Mouse (Mus musculus): ENCODE measurements around the gene Srcin1. TPM values are rescaled to one million over a fixed set of nuclear protein-coding genes. Genes with fewer than 3 reads are reported as not detected.

Gene Srcin1
- polyA plus RNA-seq, 1 experiment from 2014 or later: 0.33 TPM

DNA sequence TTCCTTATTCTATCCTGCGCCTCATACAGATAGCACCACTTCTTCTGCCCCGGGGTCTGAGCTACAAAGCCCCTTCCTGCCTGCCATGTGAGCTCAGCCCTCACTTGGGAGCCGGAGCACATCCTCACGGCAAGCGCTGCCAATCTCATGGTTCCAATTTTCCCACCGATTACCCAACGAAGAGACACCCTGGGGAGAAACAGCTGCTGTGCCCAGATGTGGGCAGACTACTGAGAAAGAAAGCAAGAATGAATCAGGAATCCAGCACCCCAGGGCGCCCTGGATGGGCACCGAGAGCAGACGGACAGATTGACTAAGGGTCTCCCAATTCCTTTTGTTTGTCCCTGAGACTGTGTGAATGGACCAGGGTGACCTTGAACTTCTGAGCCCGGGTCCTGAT, 8.5 kb downstream of the Srcin1 start:
- 25% methylated on average over 11 of the region's 11 CpGs for WGBS
- H3K27ac ChIP-seq: no peak overlapping the region
- peaks cover 35% of the 10 kb centered on the region for H3K4me1 ChIP-seq
- peaks cover 37% of the 10 kb centered on the region for H3K27me3 ChIP-seq (replicated peaks)
- no peak overlapping the region for H3K4me3 ChIP-seq (replicated peaks)
- no peaks in the 10 kb centered on the region for H3K9me3 ChIP-seq
- H3K9ac ChIP-seq: no peak overlapping the region
- H3K4me2 ChIP-seq: no peak overlapping the region
- H3K36me3 ChIP-seq: no peaks in the 10 kb centered on the region
- ATAC-seq (ENCODE audit: insufficient read depth, low FRiP score, low read depth): no peak

DNA sequence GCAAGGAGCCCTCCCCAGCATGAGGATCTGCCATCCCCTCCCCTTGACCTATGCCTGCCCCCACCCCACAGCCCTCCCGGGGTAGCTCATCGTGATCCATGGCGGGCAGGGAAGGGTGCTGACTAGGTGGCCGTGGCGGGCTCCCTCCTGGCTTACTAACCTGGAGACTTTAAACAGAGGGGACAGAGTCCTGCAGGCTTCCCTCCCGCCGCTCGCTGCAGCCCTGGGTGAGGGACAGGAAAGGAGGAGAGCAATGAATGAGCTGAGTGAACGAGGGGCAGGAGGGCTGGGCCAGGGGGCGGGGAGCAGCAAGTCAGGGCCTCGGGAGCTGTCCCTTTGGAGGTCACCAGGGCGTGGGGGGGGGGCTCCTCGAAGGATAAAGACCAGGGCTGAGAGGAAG, 9.4 kb downstream of the Srcin1 start:
- Histone ChIP-seq H3K9ac (no peak overlapping the region), H3K4me3 (replicated peaks) (no peak overlapping the region), H3K27me3 (replicated peaks) (peaks cover 30% of the 10 kb centered on the region), H3K27ac (no peak overlapping the region), H3K36me3 (no peaks in the 10 kb centered on the region), H3K9me3 (no peaks in the 10 kb centered on the region), H3K4me2 (no peak overlapping the region), H3K4me1 (peaks cover 35% of the 10 kb centered on the region)
- no peak for ATAC-seq (ENCODE audit: insufficient read depth, low FRiP score, low read depth)
- 8% methylated on average over 11 of the region's 13 CpGs for WGBS

DNA sequence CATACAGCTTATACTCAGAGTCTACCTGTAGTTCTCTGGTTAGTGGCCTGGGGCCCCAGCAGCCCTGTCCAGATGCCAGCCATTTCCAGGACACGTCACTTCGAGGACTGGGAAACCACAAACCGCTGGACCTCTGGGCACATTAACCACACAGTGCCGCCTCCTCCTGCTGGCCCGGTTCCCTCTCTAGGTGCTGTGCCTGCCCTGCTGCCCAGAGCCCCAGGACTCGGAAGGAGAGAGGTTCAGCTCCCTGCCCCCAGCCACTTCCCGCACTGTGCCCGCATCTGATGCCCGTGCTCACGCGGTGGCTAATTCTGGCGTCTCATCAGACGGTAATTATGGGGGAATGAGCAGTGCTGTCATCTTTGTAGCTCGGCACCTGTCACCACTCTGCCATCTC, 12.3 kb downstream of the Srcin1 start:
- Histone ChIP-seq H3K4me3 (replicated peaks) (no peak overlapping the region), H3K4me1 (peaks cover 14% of the 10 kb centered on the region; the same call in 1 of the 2 replicates), H3K27ac (no peak overlapping the region), H3K9me3 (no peaks in the 10 kb centered on the region), H3K27me3 (replicated peaks) (peaks cover 30% of the 10 kb centered on the region), H3K36me3 (no peaks in the 10 kb centered on the region), H3K4me2 (no peak overlapping the region), H3K9ac (no peak overlapping the region)
- no peak for ATAC-seq (ENCODE audit: insufficient read depth, low FRiP score, low read depth)
- WGBS: 57% methylated on average over 14 of the region's 14 CpGs

DNA sequence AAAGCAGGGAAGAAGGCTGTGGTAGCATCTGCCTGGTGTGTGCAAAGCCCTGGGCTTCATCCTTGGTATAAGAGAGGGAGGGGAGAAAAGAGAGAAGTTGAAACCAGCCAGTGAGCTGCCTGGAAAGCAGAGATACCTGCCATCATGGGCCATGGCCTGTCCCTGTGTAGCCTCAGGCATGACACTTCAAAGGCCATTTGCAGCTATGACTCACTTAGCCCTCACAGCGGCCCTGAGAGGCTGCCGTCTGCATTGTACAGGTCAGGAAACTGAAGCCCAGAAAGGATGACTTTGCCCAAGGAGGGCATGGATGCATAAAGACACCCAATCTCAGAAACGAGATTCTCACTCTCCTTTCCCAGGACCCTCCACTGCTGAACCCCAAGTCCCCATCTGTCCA, 13.4 kb downstream of the Srcin1 start:
- no peak overlapping the region for H3K27ac ChIP-seq
- H3K4me3 ChIP-seq (replicated peaks): no peak overlapping the region
- H3K36me3 ChIP-seq: no peaks in the 10 kb centered on the region
- ATAC-seq (ENCODE audit: insufficient read depth, low FRiP score, low read depth): no peak
- H3K4me1 ChIP-seq: peaks cover 10% of the 10 kb centered on the region; the same call in 1 of the 2 replicates
- no peaks in the 10 kb centered on the region for H3K9me3 ChIP-seq
- H3K9ac ChIP-seq: no peak overlapping the region
- WGBS: 41% methylated on average over 3 of the region's 3 CpGs
- H3K27me3 ChIP-seq (replicated peaks): peaks cover 30% of the 10 kb centered on the region
- H3K4me2 ChIP-seq: no peak overlapping the region

DNA sequence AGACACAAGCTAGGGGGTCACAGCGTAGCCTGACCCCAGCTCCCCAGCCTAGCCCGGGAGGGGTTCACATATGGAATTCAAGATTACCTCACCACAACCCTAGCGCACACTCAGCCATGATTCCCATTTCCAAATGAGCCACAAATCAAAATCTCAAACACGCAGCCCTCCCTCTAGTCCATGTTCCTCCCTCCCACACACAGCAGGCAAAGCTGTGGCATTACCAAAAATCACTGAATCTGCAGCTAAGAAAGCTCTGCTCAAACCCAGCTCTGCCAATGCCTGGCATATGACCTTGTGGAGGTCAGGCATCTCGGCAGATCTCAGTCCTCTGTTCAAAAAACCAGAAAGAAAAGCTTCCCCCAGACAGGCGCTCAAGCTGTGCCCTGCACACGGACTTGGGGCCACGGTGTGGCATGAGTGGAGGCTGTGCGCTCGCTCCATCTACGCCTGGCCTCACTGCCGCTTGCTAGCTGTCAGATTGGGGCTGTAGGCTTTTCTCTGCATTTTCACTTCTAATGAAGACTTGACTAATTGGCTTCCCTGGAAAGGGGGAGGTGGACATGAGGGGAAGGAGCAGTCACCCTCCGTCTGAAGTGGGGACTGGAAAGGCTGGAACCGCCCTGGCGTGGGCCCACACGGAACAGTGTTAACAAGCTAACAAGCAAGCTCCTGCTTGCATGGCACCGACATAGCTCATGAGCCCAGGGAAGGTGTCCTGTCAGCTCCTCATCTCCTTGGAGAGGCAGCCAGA, 15.6 kb downstream of the Srcin1 start:
- Histone ChIP-seq H3K27ac (no peak overlapping the region), H3K9ac (no peak overlapping the region), H3K4me2 (no peak overlapping the region), H3K27me3 (replicated peaks) (peaks cover 26% of the 10 kb centered on the region), H3K9me3 (no peaks in the 10 kb centered on the region), H3K4me1 (no peaks in the 10 kb centered on the region), H3K36me3 (no peaks in the 10 kb centered on the region), H3K4me3 (replicated peaks) (no peak overlapping the region)
- ATAC-seq (ENCODE audit: insufficient read depth, low FRiP score, low read depth): no peak
- 47% methylated on average over 17 of the region's 17 CpGs for WGBS

DNA sequence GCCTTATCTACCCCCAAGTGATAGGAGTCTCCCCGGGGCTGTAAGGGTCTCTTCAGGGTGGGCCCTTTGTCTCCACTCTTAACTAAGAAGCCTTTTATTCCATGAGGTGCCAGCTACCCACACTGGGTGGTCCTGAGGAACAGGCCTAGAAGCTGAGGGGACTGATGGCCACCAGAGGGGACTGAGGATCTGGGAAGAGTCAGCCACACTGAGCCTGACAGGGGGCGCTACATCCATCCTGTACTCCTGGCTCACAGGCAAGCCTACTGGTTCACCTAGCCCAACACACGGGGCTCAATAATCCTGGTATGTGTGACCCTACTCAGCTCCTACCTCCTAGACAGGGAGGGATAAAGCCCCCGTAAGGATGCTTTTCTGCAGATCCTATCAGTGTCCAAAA, 16.4 kb downstream of the Srcin1 start:
- H3K4me3 ChIP-seq (replicated peaks): no peak overlapping the region
- no peaks in the 10 kb centered on the region for H3K36me3 ChIP-seq
- H3K4me2 ChIP-seq: no peak overlapping the region
- no peak for ATAC-seq (ENCODE audit: insufficient read depth, low FRiP score, low read depth)
- no peak overlapping the region for H3K27ac ChIP-seq
- H3K9me3 ChIP-seq: no peaks in the 10 kb centered on the region
- WGBS: 53% methylated on average over 4 of the region's 4 CpGs
- H3K4me1 ChIP-seq: no peaks in the 10 kb centered on the region
- no peak overlapping the region for H3K9ac ChIP-seq
- H3K27me3 ChIP-seq (replicated peaks): peaks cover 17% of the 10 kb centered on the region; the same call in 1 of the 2 replicates

DNA sequence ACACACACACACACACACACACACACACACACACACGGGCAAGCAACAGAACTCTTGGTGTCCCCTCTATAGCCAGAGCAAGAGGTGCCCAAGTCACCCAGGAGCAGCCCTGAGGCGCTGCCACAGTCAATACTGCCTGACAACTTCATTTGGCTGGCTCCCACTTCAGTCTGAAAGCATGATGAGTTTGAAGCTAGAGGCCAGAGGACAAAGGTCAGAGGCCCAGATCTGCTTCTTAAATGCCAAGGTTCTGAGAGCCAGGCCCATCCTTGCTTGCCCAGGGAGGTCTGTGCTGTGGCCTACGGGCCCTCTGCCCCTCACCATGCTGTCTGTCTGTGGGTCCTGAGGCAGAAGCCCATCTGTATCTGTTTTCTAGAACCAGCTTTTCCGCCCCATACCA, 18.1 kb downstream of the Srcin1 start:
- whole genome bisulfite sequencing: 67% methylated on average over 4 of the region's 4 CpGs
- Histone ChIP-seq H3K4me2 (no peak overlapping the region), H3K27me3 (replicated peaks) (peaks cover 11% of the 10 kb centered on the region; the same call in 1 of the 2 replicates), H3K9ac (no peak overlapping the region), H3K36me3 (no peaks in the 10 kb centered on the region), H3K9me3 (no peaks in the 10 kb centered on the region), H3K27ac (no peak overlapping the region), H3K4me3 (replicated peaks) (no peak overlapping the region), H3K4me1 (no peaks in the 10 kb centered on the region)
- ATAC-seq (ENCODE audit: insufficient read depth, low FRiP score, low read depth): no peak

DNA sequence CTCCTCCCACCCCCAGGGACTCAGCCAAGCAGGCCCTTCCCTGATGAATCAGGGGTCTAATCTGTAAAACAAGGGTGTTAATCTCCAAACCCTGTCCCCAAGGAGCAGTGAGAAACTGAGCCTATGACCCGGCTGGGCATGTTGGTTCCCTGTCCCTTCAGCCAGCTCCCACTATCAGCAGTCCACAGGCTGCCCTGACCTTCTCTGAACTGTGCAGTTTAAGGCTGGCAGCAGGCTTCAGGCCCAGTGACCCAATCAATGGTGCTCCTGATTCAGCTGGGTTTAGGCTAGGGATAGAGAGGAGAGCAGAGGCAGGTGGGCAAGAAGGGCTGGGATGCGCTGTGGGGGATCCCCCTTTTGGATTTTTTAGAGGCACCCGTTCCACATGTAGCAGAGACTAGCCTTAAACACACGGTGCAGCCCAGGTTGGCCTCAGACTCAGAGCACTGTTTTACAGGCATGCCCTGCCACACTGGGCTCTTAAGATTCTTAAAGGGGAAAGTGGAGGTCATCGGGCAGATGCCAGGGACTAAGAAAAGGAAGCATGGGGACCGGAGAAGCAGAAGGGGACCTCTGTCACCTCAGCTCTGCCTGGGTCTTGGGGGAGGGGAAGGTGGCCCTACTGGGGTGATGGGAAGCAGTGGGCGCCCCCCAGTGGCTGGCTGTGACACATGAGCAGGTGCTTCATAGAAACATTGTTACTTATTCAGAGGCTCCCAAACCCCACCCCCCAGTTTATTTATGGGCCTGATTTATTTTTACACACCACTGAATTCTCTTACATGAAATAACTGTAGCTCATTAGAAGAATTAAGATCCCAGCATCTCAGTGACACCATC, 19.2 kb downstream of the Srcin1 start:
- 21% methylated on average over 7 of the region's 7 CpGs for WGBS
- Histone ChIP-seq H3K27me3 (replicated peaks) (peaks cover 11% of the 10 kb centered on the region), H3K9ac (no peak overlapping the region), H3K4me3 (replicated peaks) (no peak overlapping the region), H3K4me1 (no peaks in the 10 kb centered on the region), H3K9me3 (no peaks in the 10 kb centered on the region), H3K27ac (no peak overlapping the region), H3K4me2 (no peak overlapping the region), H3K36me3 (no peaks in the 10 kb centered on the region)
- ATAC-seq (ENCODE audit: insufficient read depth, low FRiP score, low read depth): no peak

DNA sequence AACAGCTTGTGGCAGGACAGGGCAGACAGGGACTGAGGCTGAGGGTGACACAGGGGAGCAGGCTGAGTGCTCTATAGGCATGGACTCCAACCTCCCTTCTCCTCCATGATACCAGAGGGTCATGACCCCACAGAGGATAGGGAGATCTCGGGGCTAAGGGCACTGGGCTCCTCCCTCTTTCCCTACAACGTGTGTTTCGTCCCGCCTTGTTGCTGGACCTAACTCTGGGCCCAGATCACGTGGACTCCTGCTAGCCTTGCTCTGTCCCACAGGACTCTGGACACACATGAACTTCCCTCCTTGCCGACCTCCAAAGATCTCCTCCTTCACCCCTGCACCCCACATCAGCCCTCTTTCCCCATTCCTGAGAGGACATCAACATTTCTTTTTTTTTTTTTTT, 20.8 kb downstream of the Srcin1 start:
- no peak for ATAC-seq (ENCODE audit: insufficient read depth, low FRiP score, low read depth)
- Histone ChIP-seq H3K9me3 (no peaks in the 10 kb centered on the region), H3K9ac (no peak overlapping the region), H3K4me1 (no peaks in the 10 kb centered on the region), H3K27ac (no peak overlapping the region), H3K36me3 (no peaks in the 10 kb centered on the region), H3K4me2 (no peak overlapping the region), H3K27me3 (replicated peaks) (peaks cover 25% of the 10 kb centered on the region), H3K4me3 (replicated peaks) (no peak overlapping the region)
- 46% methylated on average over 6 of the region's 6 CpGs for WGBS

DNA sequence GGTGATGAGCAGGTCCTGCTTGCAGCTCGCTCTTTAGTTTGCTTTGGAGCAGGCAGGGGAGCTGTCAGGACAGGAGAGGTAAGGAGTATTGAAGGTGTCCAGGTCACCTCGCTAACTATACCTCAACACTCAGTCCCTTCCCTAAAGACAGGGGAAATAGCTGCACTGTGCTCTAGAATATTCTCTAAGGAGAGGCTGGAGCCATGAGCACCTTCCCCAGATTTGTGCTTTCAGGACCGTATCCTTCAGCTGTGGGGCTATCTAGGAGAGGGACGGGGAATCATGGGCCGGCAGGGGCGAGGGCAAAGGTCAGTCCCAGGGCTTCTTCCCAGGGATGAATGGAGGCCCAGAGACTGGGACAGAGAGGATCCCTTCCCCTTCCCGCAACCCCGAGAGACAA, 23.8 kb downstream of the Srcin1 start:
- Histone ChIP-seq H3K4me1 (no peaks in the 10 kb centered on the region; the same call in 1 of the 2 replicates), H3K4me2 (no peak overlapping the region), H3K27ac (no peak overlapping the region), H3K4me3 (replicated peaks) (no peak overlapping the region), H3K36me3 (no peaks in the 10 kb centered on the region), H3K27me3 (replicated peaks) (peaks cover 52% of the 10 kb centered on the region), H3K9ac (no peak overlapping the region), H3K9me3 (no peaks in the 10 kb centered on the region)
- 26% methylated on average over 8 of the region's 8 CpGs for WGBS
- ATAC-seq (ENCODE audit: insufficient read depth, low FRiP score, low read depth): no peak

DNA sequence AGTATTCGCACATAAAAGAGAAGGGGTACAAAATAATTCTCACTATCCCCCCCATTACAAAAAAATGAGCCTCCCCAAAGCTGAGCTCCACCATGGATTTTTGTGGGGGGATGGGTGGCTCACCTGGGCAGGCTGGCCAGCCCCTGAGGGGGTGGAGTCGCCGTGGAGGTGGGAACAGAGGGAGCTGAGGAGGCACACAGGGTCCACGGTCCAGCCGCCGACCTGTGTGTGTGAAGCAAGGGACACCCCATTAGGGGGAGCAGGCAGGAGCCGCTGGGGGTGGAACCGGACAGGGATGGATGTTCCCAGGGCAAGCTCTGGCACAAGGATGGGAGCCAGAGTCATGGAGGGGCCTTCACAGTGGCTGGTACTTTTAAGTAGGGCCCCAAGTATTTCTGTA, 27.2 kb downstream of the Srcin1 start:
- Histone ChIP-seq H3K4me1 (peaks cover 9% of the 10 kb centered on the region), H3K9ac (no peak overlapping the region), H3K27ac (no peak overlapping the region), H3K4me2 (no peak overlapping the region), H3K27me3 (replicated peaks) (peaks cover 84% of the 10 kb centered on the region), H3K36me3 (no peaks in the 10 kb centered on the region), H3K9me3 (no peaks in the 10 kb centered on the region), H3K4me3 (replicated peaks) (no peak overlapping the region)
- WGBS: 47% methylated on average over 8 of the region's 8 CpGs
- ATAC-seq (ENCODE audit: insufficient read depth, low FRiP score, low read depth): no peak

DNA sequence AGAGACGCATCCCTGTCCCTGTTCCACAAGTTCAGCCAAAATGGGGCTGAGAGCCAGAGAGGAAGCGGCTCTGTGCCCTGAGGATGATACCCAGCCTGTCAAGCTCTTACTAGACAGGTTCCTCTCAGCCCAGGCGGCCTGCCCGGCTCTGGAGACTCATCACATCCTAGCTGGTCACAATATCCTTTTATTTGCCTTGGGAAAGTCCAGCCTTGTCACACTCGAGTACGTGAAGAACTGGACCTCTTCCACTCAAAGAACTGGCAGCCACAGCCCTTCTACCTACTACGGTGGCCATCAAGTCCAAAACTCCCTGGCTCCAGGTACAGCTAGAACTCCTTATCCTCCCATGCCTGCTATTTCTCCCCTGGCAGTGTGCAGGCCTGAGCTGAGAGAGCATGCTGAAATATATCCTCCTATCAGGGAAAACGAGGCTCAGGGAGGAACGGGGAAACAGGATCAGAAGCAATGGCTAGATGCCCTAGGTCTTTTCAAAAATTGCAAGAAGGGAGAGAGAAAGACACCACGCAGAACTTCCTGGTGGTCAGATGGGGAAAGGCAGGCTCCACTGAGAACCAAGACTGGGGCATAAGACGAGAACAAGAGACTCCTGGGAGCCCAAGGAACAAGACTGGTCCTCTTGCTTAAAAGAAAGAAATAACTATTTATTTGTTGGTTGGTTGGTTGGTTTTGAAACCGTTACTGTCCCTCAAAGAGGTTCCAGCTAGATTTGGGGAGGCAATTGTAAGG, 27.9 kb downstream of the Srcin1 start:
- Histone ChIP-seq H3K36me3 (no peaks in the 10 kb centered on the region), H3K9ac (no peak overlapping the region), H3K9me3 (no peaks in the 10 kb centered on the region), H3K4me3 (replicated peaks) (no peak overlapping the region), H3K27me3 (replicated peaks) (peaks cover 90% of the 10 kb centered on the region), H3K27ac (no peak overlapping the region), H3K4me1 (peaks cover 9% of the 10 kb centered on the region), H3K4me2 (no peak overlapping the region)
- 66% methylated on average over 12 of the region's 12 CpGs for WGBS
- ATAC-seq (ENCODE audit: insufficient read depth, low FRiP score, low read depth): no peak

All from stomach, embryonic 15.5 days (tissue).